Mouse (Mus musculus) WW6 (cell line): ENCODE results near the gene Tmem143.
A peak's percentile ranks its signal among the peaks of the same experiment; 100 is the strongest.
"Not testable (repeated sequence)": the region's sequence is repeated elsewhere in the genome, so short reads cannot be mapped to it uniquely, and the experiment has no call there.

Experiments used
- DNase-seq: peaks from one replicate; pipeline ENCODE4 v3.0.0-alpha.2; 2013; ENCODE audit warnings: low read depth, low spot score

The Tmem143 gene

GRCm38 (mm10) chr7:45896517-45897257, at the start of gene Tmem143, which contains the start of gene Syngr4:
TSS of gene Tmem143 (plus strand) at chr7:45896941.
TSS of gene Syngr4 (minus strand) at chr7:45896714.
- peak; percentile 94 for DNase-seq

GRCm38 (mm10) chr7:45848447-45849027, 48.2 kb upstream of the Tmem143 start:
- no peak for DNase-seq

GRCm38 (mm10) chr7:45850661-45851060, 46.1 kb upstream of the Tmem143 start:
- no peak for DNase-seq

- DNase-seq = no peak
Measured at GRCm38 (mm10) chr7:45853089-45853488, 43.7 kb upstream of the Tmem143 start.

- no peak for DNase-seq
Measured at GRCm38 (mm10) chr7:45856950-45857901, 39.5 kb upstream of the Tmem143 start.

GRCm38 (mm10) chr7:45859008-45859407, 37.7 kb upstream of the Tmem143 start:
- no peak for DNase-seq

GRCm38 (mm10) chr7:45862804-45863203, 33.9 kb upstream of the Tmem143 start:
- DNase-seq = no peak

GRCm38 (mm10) chr7:45864435-45864834, 32.3 kb upstream of the Tmem143 start:
- no peak for DNase-seq

- peak; percentile 85 for DNase-seq
Measured at GRCm38 (mm10) chr7:45865925-45866910, 30.5 kb upstream of the Tmem143 start.

- no peak for DNase-seq
Measured at GRCm38 (mm10) chr7:45867871-45868270, 28.9 kb upstream of the Tmem143 start.

- no peak for DNase-seq
Measured at GRCm38 (mm10) chr7:45869107-45869670, 27.6 kb upstream of the Tmem143 start.

GRCm38 (mm10) chr7:45869787-45870186, 27.0 kb upstream of the Tmem143 start:
- DNase-seq = no peak

GRCm38 (mm10) chr7:45870282-45871058, 26.3 kb upstream of the Tmem143 start:
- no peak for DNase-seq

GRCm38 (mm10) chr7:45872624-45873023, 24.1 kb upstream of the Tmem143 start, which contains the start of gene Kdelr1:
TSS of gene Kdelr1 (plus strand) at chr7:45872772.
- DNase-seq = peak; percentile 69

GRCm38 (mm10) chr7:45873061-45873947, 23.4 kb upstream of the Tmem143 start:
- DNase-seq = no peak

GRCm38 (mm10) chr7:45876895-45877294, 19.8 kb upstream of the Tmem143 start:
- no peak for DNase-seq

GRCm38 (mm10) chr7:45878278-45878677, 18.5 kb upstream of the Tmem143 start, which contains the start of gene Grin2d:
TSS of gene Grin2d (minus strand) at chr7:45878378.
- DNase-seq = not testable (repeated sequence)

- DNase-seq = no peak
Measured at GRCm38 (mm10) chr7:45880531-45880930, 16.2 kb upstream of the Tmem143 start.
